Mouse (Mus musculus): ENCODE results near the gene Ptgir. TPM values are rescaled to one million over a fixed set of nuclear protein-coding genes. Genes with fewer than 3 reads are reported as not detected.

Ptgir gene
- polyA plus RNA-seq, 1 experiment from 2014 or later, result 0.54 TPM

DNA sequence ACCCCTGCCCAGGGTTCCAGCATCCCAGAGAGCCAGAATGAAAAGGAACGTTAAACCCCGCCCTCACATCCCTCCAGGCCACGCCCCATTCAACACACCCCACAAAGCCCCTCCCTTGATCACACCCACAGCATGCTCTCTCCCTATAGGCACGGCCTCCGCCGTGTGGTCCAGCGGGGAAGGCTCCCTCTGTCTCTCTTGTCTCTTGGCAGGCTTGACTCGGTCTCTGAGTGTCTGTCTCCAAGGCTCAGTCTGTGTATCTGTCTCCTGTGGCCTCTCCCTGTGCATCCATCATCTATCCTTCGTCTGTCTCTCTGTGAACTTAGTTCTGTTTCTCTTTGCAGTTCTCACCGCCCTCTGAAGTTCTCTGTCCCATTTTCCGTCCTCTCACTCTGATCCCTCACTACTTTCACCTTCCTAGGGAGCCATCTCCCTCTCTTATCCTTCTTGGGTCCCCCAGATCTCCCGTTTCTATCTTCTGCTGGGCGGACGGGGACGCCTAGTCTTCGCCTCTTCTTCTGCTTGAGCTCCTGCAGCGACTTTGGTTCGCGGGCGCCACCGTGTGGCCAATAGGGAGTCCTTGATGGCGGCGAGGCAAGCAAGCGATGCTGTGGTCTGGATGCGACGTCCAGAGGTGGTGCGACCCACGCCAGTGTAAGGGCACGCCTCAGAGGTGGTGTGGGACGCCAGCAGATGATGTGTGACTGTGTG lies 14.5 kb upstream of the Ptgir start, which contains the start of gene Gng8:
Gng8 (plus strand) TSS at position 146 of the 711 bp plus-strand sequence.
- ATAC-seq, result peak; percentile 69
- peak within 1 kb of the TSS; percentile 59 for H3K4me2 ChIP-seq (replicated peaks)
- peaks cover 8% of the 10 kb centered on the region for H3K36me3 ChIP-seq
- 1% methylated on average over 30 of the region's 30 CpGs for WGBS
- H3K9me3 ChIP-seq, result no peaks in the 10 kb centered on the region
- H3K4me3 ChIP-seq (replicated peaks), result peak within 1 kb of the TSS; percentile 30
- peaks cover 57% of the 10 kb centered on the region for H3K27me3 ChIP-seq
- H3K27ac ChIP-seq, result peak within 1 kb of the TSS; percentile 72
- peaks cover 47% of the 10 kb centered on the region for H3K4me1 ChIP-seq (replicated peaks)
- peak within 1 kb of the TSS; percentile 50; the same call in 1 of the 2 replicates for H3K9ac ChIP-seq (replicated peaks)

DNA sequence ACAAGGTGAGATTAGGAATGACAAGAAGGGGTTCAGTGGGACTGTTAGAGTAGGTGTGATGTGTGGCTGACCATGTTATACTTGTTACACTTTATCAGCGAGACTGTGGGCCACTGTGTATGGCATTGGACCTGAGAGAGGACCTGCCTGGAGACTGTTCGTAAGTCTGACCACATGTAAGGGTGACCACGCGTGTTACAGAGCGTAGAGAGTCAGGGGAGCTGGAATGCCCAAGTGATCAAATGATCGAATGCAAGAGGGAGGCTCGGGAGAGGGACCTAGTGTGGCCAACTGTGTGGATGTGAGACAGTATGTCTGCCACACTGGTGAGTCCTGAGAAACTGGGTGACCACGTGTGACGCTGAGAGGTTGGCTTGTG lies 13.9 kb upstream of the Ptgir start:
- 40% methylated on average over 9 of the region's 9 CpGs for WGBS
- ATAC-seq, result no peak; the same call in 1 of the 2 replicates
- Histone ChIP-seq H3K9ac (replicated peaks) (no peak overlapping the region), H3K27ac (no peak overlapping the region), H3K9me3 (no peaks in the 10 kb centered on the region), H3K4me2 (replicated peaks) (peak overlapping the region; percentile 59), H3K27me3 (peaks cover 51% of the 10 kb centered on the region), H3K4me1 (replicated peaks) (peaks cover 47% of the 10 kb centered on the region), H3K4me3 (replicated peaks) (peak overlapping the region; percentile 30; the same call in 1 of the 2 replicates), H3K36me3 (peaks cover 5% of the 10 kb centered on the region)

DNA sequence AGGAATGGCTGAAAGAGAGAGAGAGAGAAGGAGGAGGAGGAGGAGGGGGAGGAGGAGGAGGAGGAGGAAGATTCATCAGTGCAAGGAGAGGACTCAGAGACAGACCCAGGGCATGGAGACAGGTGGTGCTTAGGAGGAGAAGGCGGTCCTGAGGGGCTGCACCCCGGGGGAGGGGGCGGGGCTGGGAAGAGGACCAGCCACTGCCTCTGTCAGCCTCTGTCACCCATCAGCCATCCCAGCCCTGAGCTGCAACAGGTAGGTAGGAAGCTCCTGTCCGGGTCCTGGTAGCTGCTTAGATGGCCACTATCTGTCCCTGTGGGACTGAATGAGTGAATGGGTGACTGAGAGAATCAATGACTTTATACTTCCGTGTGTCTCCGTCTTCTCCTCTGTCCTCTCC lies 12.7 kb upstream of the Ptgir start:
- Histone ChIP-seq H3K27ac (peak overlapping the region; percentile 77), H3K36me3 (no peaks in the 10 kb centered on the region), H3K9ac (replicated peaks) (no peak overlapping the region), H3K9me3 (no peaks in the 10 kb centered on the region), H3K27me3 (peaks cover 46% of the 10 kb centered on the region), H3K4me3 (replicated peaks) (peak overlapping the region; percentile 14), H3K4me2 (replicated peaks) (peak overlapping the region; percentile 59), H3K4me1 (replicated peaks) (peaks cover 47% of the 10 kb centered on the region)
- ATAC-seq, result no peak
- 0% methylated on average over 6 of the region's 6 CpGs for WGBS

DNA sequence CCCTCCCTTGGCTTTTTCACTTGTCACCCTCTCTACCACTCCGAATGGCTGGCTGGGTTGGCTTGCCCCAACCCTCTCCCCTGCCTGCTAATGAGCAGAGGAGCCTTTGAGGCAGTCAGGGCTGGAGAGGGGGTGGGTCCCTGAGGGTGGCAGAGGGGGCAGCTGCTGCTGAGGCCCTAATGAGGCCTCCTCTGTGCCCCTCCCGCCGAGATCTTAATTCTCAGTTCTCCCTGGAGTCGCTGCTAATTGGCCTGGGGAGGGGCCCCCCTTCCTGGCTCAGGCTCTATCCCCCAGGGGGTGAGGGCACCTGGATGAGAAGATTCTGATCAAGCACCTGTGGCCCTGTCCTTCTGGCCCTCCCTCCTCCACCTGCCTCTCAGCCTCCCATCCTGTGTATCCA lies 12.0 kb upstream of the Ptgir start:
- peak overlapping the region; percentile 59 for H3K4me2 ChIP-seq (replicated peaks)
- peak; percentile 78 for ATAC-seq
- WGBS, result 2% methylated on average over 4 of the region's 4 CpGs
- no peaks in the 10 kb centered on the region for H3K36me3 ChIP-seq
- peaks cover 41% of the 10 kb centered on the region for H3K27me3 ChIP-seq
- peaks cover 47% of the 10 kb centered on the region for H3K4me1 ChIP-seq (replicated peaks)
- H3K27ac ChIP-seq, result peak overlapping the region; percentile 77
- H3K9me3 ChIP-seq, result no peaks in the 10 kb centered on the region
- H3K4me3 ChIP-seq (replicated peaks), result peak overlapping the region; percentile 23
- peak overlapping the region; percentile 12; the same call in 1 of the 2 replicates for H3K9ac ChIP-seq (replicated peaks)

DNA sequence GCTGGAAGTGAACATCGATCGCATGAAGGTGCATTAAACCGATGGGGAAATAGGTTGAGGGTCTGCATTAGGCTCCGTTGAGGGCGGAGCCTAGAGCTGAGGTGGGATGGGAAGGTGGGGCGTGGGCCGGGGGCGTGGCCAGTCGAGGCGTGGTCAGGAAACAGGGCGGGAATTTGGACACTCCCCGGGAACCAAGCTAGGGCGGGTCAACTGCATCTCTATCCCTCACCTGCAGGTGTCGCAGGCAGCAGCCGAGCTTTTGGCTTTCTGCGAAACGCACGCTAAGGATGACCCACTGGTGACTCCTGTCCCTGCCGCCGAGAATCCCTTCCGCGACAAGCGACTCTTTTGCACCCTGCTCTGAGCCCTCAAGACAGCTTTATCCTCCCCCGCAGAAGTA lies 11.3 kb upstream of the Ptgir start:
- peak overlapping the region; percentile 77 for H3K27ac ChIP-seq
- peak overlapping the region; percentile 43 for H3K9ac ChIP-seq (replicated peaks)
- 1% methylated on average over 24 of the region's 24 CpGs for WGBS
- peak; percentile 44 for ATAC-seq
- H3K4me3 ChIP-seq (replicated peaks), result peak overlapping the region; percentile 23
- H3K27me3 ChIP-seq, result peaks cover 34% of the 10 kb centered on the region
- H3K9me3 ChIP-seq, result no peaks in the 10 kb centered on the region
- H3K36me3 ChIP-seq, result no peaks in the 10 kb centered on the region
- H3K4me2 ChIP-seq (replicated peaks), result peak overlapping the region; percentile 59
- H3K4me1 ChIP-seq (replicated peaks), result peaks cover 50% of the 10 kb centered on the region

DNA sequence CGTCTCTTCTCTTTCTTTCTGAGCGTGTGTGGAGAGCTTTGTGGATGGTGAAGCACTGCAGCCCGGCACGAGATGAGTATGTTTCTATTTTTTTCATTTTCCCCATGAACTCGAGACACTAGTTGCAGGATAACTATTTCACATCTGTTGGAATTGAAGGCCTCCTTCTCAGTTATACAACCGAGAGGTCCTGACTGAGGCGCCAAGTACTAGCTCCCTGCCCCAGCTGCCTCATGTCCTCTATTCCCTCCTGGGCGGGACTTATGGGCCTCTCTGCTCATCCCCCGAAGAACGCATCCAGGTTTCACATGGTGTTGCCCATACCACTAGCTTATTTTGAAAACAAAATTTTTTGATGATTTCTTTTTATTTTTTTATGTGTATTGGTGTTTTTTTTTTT lies 10.8 kb upstream of the Ptgir start:
- H3K27me3 ChIP-seq, result peaks cover 29% of the 10 kb centered on the region
- peak overlapping the region; percentile 59 for H3K4me2 ChIP-seq (replicated peaks)
- H3K9ac ChIP-seq (replicated peaks), result peak overlapping the region; percentile 43; the same call in 1 of the 2 replicates
- ATAC-seq, result no peak
- WGBS, result 33% methylated on average over 10 of the region's 10 CpGs
- H3K9me3 ChIP-seq, result no peaks in the 10 kb centered on the region
- H3K4me3 ChIP-seq (replicated peaks), result peak overlapping the region; percentile 23
- H3K4me1 ChIP-seq (replicated peaks), result peaks cover 55% of the 10 kb centered on the region
- H3K27ac ChIP-seq, result no peak overlapping the region
- no peaks in the 10 kb centered on the region for H3K36me3 ChIP-seq

DNA sequence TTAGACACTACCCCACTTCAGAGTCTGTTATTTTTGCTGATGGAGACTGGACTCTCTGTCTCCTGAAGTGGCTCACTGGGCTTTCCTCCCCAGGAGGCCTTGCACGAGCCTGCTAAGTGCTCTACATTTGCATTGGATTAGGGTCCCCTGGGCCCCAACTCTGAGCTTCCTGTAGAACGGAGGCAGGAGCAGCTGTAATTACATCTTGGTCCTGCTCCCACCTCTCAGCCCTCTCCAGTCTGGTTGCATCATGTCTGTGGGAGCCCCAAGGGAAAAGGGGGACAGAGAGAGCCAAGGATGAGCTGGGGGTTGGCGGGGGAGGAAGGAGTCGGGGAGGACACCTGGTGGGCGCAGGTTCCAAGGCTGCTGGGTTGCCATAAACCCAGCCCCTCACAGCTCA lies 5.8 kb upstream of the Ptgir start:
- no peak; the same call in 1 of the 2 replicates for ATAC-seq
- 5% methylated on average over 5 of the region's 5 CpGs for WGBS

DNA sequence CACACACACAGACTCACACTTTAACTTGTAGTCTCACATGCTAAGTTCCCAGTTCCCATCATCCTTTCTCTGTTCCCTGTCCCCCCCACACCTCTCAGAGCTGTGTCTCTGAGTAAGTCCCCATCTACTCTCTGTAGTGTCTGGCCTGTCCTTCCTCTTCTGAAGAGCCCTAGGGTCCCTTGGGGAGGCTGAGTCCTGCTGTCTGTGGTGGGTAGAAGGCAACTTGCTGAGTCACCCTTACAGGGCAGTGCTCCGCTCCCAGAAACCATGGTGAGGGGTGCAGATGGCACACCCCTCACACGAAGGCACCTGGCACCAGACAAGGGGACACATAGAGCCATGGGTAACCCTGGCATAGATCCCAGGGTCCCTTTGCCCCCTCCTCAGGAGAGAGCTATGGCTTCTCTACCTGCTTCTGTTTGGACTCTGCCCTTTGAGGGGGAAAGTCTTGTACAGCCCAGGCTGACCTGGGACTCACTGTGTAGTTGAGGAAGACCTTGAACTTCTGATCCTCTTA lies 2.8 kb upstream of the Ptgir start:
- Histone ChIP-seq H3K27ac (no peak overlapping the region), H3K36me3 (no peaks in the 10 kb centered on the region), H3K4me3 (replicated peaks) (no peak overlapping the region), H3K9me3 (no peaks in the 10 kb centered on the region), H3K9ac (replicated peaks) (no peak overlapping the region), H3K4me2 (replicated peaks) (no peak overlapping the region), H3K27me3 (no peaks in the 10 kb centered on the region), H3K4me1 (replicated peaks) (peaks cover 39% of the 10 kb centered on the region)
- ATAC-seq, result no peak
- 81% methylated on average over 2 of the region's 2 CpGs for WGBS

More for the DNA sequence above, 5.8 kb upstream of the Ptgir start:
- Histone ChIP-seq H3K27ac (peak overlapping the region; percentile 30; the same call in 1 of the 2 replicates), H3K4me2 (replicated peaks) (no peak overlapping the region), H3K36me3 (no peaks in the 10 kb centered on the region), H3K27me3 (no peaks in the 10 kb centered on the region), H3K4me3 (replicated peaks) (no peak overlapping the region), H3K9me3 (no peaks in the 10 kb centered on the region), H3K4me1 (replicated peaks) (peaks cover 19% of the 10 kb centered on the region), H3K9ac (replicated peaks) (no peak overlapping the region; the same call in 1 of the 2 replicates)

DNA sequence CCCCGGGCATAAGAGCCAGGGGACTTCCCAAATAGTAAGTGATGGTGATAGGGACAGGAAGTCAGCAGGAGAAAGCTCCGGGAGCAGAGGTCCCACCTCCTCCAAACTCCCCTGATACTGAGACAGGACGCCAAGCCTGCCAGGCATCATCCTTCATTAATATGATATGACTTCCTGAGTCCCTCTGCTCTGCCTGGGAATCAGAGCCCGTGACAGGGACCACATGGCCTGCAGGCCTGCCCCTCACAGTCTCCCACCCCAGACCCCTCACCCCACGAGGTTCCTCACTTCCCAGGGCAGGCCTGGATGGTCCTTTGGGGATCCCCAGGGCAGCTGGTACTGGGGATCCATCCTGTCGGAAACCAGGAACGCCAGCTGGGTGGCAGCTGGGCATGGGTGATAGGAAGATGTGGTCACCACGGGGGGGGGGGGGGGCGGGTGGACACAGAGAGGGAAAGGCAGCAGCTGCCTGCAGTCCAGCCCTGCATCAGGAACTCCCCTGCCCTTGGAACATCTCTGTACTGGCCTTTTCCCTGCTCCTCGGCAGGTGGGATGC lies 2.1 kb upstream of the Ptgir start:
- Histone ChIP-seq H3K36me3 (no peaks in the 10 kb centered on the region), H3K4me2 (replicated peaks) (no peak overlapping the region), H3K27me3 (0 out of 2 replicates have a peak, but pooled peaks cover 3% of the 10 kb centered on the region), H3K27ac (no peak overlapping the region), H3K4me1 (replicated peaks) (peaks cover 43% of the 10 kb centered on the region), H3K4me3 (replicated peaks) (no peak overlapping the region), H3K9me3 (no peaks in the 10 kb centered on the region), H3K9ac (replicated peaks) (no peak overlapping the region)
- WGBS, result 53% methylated on average over 9 of the region's 10 CpGs
- ATAC-seq, result no peak

DNA sequence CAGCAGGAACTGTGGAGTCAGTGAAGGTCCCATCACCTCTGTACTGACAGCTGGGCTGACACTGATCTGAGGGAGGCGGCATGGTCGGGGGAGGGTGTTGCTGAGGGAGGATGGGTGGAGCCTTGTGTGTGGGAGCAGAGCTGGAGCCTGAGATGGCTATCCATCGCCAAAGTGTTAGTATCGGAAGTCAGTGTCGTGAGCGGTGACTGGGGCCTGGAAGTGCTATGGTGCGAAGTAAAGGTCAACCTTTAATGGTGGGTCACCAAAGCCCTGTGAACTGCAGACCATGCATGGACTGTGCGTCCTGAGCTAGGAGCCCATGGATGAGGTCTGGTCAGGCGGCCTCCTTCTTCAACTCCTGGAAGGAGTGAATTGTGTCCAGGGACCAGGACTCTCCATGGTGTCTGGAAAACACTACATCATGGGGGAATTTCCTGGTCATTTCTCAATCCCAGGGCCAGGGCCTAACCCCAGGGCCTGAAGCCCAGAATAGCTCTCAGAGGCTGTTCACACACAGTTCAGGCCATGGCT lies 734 bp upstream of the Ptgir start:
- Histone ChIP-seq H3K4me2 (replicated peaks) (no peak overlapping the region), H3K9ac (replicated peaks) (no peak overlapping the region), H3K27me3 (0 out of 2 replicates have a peak, but pooled peaks cover 3% of the 10 kb centered on the region), H3K4me3 (replicated peaks) (no peak overlapping the region), H3K27ac (no peak overlapping the region), H3K9me3 (no peaks in the 10 kb centered on the region), H3K36me3 (no peaks in the 10 kb centered on the region), H3K4me1 (replicated peaks) (peaks cover 35% of the 10 kb centered on the region)
- ATAC-seq, result no peak
- 59% methylated on average over 9 of the region's 9 CpGs for WGBS

DNA sequence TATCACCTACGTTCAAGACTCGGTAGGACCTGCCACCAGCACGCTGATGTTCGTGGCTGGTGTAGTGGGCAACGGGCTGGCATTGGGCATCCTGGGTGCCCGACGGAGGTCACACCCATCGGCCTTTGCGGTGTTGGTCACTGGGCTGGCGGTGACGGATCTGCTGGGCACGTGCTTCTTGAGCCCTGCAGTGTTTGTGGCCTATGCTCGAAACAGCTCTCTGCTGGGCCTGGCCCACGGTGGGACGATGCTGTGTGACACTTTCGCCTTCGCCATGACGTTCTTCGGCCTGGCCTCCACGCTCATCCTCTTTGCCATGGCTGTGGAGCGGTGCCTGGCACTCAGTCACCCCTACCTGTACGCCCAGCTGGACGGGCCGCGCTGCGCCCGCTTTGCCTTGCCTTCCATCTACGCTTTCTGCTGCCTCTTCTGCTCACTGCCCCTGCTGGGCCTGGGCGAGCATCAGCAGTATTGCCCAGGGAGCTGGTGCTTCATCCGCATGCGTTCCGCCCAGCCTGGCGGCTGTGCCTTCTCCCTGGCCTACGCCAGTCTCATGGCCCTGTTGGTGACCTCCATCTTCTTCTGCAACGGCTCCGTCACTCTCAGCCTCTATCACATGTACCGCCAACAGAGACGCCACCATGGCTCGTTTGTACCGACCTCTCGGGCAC lies 734 bp downstream of the Ptgir start:
- Histone ChIP-seq H3K4me1 (replicated peaks) (peaks cover 30% of the 10 kb centered on the region), H3K27ac (no peak overlapping the region), H3K4me2 (replicated peaks) (no peak overlapping the region), H3K4me3 (replicated peaks) (no peak overlapping the region), H3K36me3 (no peaks in the 10 kb centered on the region), H3K27me3 (0 out of 2 replicates have a peak, but pooled peaks cover 3% of the 10 kb centered on the region), H3K9ac (replicated peaks) (no peak overlapping the region), H3K9me3 (no peaks in the 10 kb centered on the region)
- ATAC-seq, result no peak
- WGBS, result 92% methylated on average over 41 of the region's 41 CpGs
